Mouse (Mus musculus): ENCODE results near the gene Ifnar1.

DNA sequence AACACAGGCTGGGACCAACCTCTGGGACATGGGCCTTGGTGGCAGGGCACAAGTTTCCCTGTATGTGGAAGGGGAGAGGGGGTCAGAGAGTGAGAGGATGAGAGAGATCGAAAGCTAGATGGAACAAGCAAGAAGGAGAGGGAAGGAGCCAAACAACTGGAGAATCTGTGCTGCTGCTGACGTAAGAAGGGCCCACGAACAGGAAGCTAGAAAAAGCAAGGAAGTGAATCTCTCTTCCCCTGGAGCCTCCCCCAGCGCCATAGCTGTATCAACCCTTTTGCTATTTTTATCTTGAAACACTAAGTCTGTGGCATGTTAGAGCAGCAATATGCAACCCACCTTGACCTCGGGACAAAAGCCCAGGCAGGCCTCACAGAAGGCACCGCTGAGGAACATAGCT is 53.0 kb downstream of the Ifnar1 start:
- no peak for TF ChIP-seq POLR2A (IDR thresholded peaks at IDR 0.05; ENCODE audit: borderline replicate concordance, insufficient read depth, low read length)
- TF ChIP-seq CTCF (IDR thresholded peaks at IDR 0.05; ENCODE audit: borderline replicate concordance, insufficient read depth, low read depth, low read length), result no peak

Data from cerebellum, adult 2 months (tissue).